Mouse (Mus musculus): ENCODE measurements at regions not wholly inside any gene's neighbourhood (a gene's known extent, or its start where the extent isn't known, plus 50 kb on each side); places are given as distances from the start of the nearest gene placed in this dataset.

DNA sequence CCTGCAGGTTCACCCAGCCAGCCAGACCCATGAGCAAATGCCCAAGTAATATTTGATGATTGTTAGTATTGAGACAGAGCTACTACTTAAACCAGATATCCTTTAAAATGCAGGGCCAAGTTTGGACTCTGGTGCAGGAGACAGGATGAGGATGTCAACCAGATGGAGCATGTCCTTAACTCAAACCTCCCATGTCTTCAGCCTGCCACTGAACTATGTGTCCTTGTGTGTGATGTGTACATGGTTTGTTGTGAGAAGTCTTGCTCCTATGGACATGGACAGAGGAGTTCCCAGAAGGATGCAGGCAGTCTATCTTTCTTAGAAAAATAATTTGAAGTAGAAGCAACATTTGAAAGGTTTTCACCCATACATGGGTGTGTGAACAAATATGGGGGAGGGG, 120.4 kb upstream of the Gm21897 start:
- Histone ChIP-seq H3K36me3 (no peaks in the 10 kb centered on the region), H3K27ac (0 out of 2 replicates have a peak overlapping the region, but pooled peaks have one; percentile 0), H3K9me3 (replicated peaks) (no peaks in the 10 kb centered on the region), H3K4me3 (no peak overlapping the region), H3K4me1 (peaks cover 30% of the 10 kb centered on the region), H3K27me3 (ENCODE audit: low read depth, poor library complexity, severe bottlenecking) (no peaks in the 10 kb centered on the region)
- DNase-seq (ENCODE audit: low spot score) = no peak

GRCm38 (mm10) chr16:15215921-15216320, 101.3 kb upstream of the Gm21897 start:
- no peak for DNase-seq (ENCODE audit: low spot score)
- H3K36me3 ChIP-seq = no peaks in the 10 kb centered on the region
- H3K27me3 ChIP-seq (ENCODE audit: low read depth, poor library complexity, severe bottlenecking) = no peaks in the 10 kb centered on the region
- H3K9me3 ChIP-seq (replicated peaks) = no peaks in the 10 kb centered on the region
- 89% methylated on average over 2 of the region's 2 CpGs for WGBS
- H3K27ac ChIP-seq = no peak overlapping the region
- peaks cover 3% of the 10 kb centered on the region for H3K4me1 ChIP-seq
- no peak overlapping the region for H3K4me3 ChIP-seq

GRCm38 (mm10) chr16:15220961-15221547, 96.2 kb upstream of the Gm21897 start:
- peak overlapping the region; percentile 86 for H3K27ac ChIP-seq
- peak; percentile 79 for DNase-seq (ENCODE audit: low spot score)
- no peaks in the 10 kb centered on the region for H3K27me3 ChIP-seq (ENCODE audit: low read depth, poor library complexity, severe bottlenecking)

GRCm38 (mm10) chr16:15237836-15238235, 79.4 kb upstream of the Gm21897 start:
- no peaks in the 10 kb centered on the region for H3K9me3 ChIP-seq (replicated peaks)
- no peaks in the 10 kb centered on the region for H3K36me3 ChIP-seq
- H3K27me3 ChIP-seq (ENCODE audit: low read depth, poor library complexity, severe bottlenecking) = no peaks in the 10 kb centered on the region
- no peak overlapping the region for H3K4me3 ChIP-seq
- H3K27ac ChIP-seq = no peak overlapping the region
- no peak for DNase-seq (ENCODE audit: low spot score)
- H3K4me1 ChIP-seq = no peaks in the 10 kb centered on the region

More at GRCm38 (mm10) chr16:15220961-15221547, 96.2 kb upstream of the Gm21897 start:
- 55% methylated on average over 4 of the region's 4 CpGs for WGBS
- Histone ChIP-seq H3K4me1 (peaks cover 9% of the 10 kb centered on the region), H3K9me3 (replicated peaks) (no peaks in the 10 kb centered on the region), H3K4me3 (no peak overlapping the region), H3K36me3 (no peaks in the 10 kb centered on the region)

DNA sequence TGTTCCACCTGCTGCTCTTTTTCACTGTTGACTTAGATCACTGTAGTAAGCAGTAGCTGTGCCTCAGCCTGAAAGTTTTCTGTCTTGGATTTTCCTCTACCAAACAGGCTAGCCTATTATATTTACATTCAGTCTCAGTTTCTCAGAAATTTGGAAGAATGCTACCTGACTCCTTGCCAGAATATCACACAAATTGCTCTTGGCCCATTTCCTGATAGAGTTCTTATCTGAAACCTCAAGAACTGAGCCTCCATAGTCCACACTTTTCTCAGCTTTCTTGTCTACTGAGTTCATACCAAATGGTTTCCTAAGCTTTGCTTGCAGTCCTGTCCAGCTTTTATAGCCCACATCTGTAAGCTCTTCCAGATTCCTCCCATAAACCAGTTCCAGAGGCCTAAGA, 78.8 kb upstream of the Gm21897 start:
- Histone ChIP-seq H3K9me3 (replicated peaks) (no peaks in the 10 kb centered on the region), H3K4me1 (no peaks in the 10 kb centered on the region)
- no peak for DNase-seq (ENCODE audit: low spot score)

GRCm38 (mm10) chr16:15250186-15250585, 67.1 kb upstream of the Gm21897 start:
- Histone ChIP-seq H3K36me3 (no peaks in the 10 kb centered on the region), H3K4me1 (no peaks in the 10 kb centered on the region), H3K27ac (no peak overlapping the region), H3K9me3 (replicated peaks) (no peaks in the 10 kb centered on the region), H3K27me3 (ENCODE audit: low read depth, poor library complexity, severe bottlenecking) (no peaks in the 10 kb centered on the region), H3K4me3 (no peak overlapping the region)
- no peak for DNase-seq (ENCODE audit: low spot score)

More for the DNA sequence above, 78.8 kb upstream of the Gm21897 start:
- H3K27me3 ChIP-seq (ENCODE audit: low read depth, poor library complexity, severe bottlenecking) = no peaks in the 10 kb centered on the region
- no peak overlapping the region for H3K4me3 ChIP-seq
- H3K27ac ChIP-seq = no peak overlapping the region
- H3K36me3 ChIP-seq = no peaks in the 10 kb centered on the region

DNA sequence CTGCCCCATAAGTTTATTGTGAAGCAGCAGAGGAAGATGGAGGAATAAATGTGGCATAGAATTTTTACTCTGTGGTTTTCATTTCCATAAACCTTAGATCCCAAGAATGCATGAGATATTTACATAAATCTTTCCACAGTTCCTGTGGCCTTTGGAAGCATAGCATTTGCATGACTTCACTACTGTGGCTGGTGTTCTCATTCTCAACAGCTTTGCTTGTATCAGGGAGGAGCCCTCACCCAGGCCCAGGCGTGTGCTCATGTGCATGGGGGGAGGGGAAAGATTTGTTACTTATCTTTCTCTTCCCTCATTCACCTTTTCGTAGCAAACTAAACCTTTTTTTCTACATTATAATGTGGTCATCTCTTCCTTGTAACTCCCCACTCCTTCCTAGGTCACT, 65.6 kb upstream of the Gm21897 start:
- no peak for DNase-seq (ENCODE audit: low spot score)
- Histone ChIP-seq H3K27ac (no peak overlapping the region), H3K9me3 (replicated peaks) (no peaks in the 10 kb centered on the region), H3K27me3 (ENCODE audit: low read depth, poor library complexity, severe bottlenecking) (no peaks in the 10 kb centered on the region), H3K4me1 (no peaks in the 10 kb centered on the region), H3K36me3 (no peaks in the 10 kb centered on the region), H3K4me3 (no peak overlapping the region)
- 75% methylated on average over 2 of the region's 2 CpGs for WGBS

GRCm38 (mm10) chr16:15252666-15253347, 64.5 kb upstream of the Gm21897 start:
- Histone ChIP-seq H3K27ac (no peak overlapping the region), H3K36me3 (no peaks in the 10 kb centered on the region), H3K4me3 (no peak overlapping the region), H3K4me1 (no peaks in the 10 kb centered on the region), H3K27me3 (ENCODE audit: low read depth, poor library complexity, severe bottlenecking) (no peaks in the 10 kb centered on the region), H3K9me3 (replicated peaks) (no peaks in the 10 kb centered on the region)
- no peak for DNase-seq (ENCODE audit: low spot score)
- 88% methylated on average over 6 of the region's 6 CpGs for WGBS

DNA sequence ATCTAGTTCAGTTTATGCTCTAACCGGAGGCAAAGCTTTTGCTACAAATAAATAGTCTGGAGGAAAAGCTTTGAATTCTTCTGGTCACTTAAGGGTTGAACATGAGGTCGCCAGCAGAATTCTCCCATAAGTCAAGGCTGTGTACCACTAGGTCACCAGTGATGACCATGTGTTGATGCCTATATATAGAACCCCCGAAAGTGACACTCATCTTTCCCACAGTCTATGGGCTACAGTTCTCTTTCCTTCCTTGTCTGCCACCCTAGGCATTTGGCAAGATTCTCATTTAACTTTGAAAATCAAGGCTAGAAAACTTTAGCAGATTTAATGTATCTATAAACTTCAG, 63.9 kb upstream of the Gm21897 start:
- no peak overlapping the region for H3K27ac ChIP-seq
- H3K36me3 ChIP-seq = no peaks in the 10 kb centered on the region
- no peaks in the 10 kb centered on the region for H3K27me3 ChIP-seq (ENCODE audit: low read depth, poor library complexity, severe bottlenecking)
- 88% methylated on average over 3 of the region's 3 CpGs for WGBS
- H3K4me3 ChIP-seq = no peak overlapping the region
- H3K9me3 ChIP-seq (replicated peaks) = no peaks in the 10 kb centered on the region
- no peak for DNase-seq (ENCODE audit: low spot score)
- no peaks in the 10 kb centered on the region for H3K4me1 ChIP-seq

- DNase-seq (ENCODE audit: low spot score) = no peak
- peaks cover 6% of the 10 kb centered on the region for H3K4me1 ChIP-seq
- no peaks in the 10 kb centered on the region for H3K36me3 ChIP-seq
- H3K9me3 ChIP-seq (replicated peaks) = no peaks in the 10 kb centered on the region
- H3K27me3 ChIP-seq (ENCODE audit: low read depth, poor library complexity, severe bottlenecking) = no peaks in the 10 kb centered on the region
- no peak overlapping the region for H3K4me3 ChIP-seq
- WGBS = 91% methylated on average over 2 of the region's 2 CpGs
- no peak overlapping the region for H3K27ac ChIP-seq
Observed at GRCm38 (mm10) chr16:15254669-15255068, 62.6 kb upstream of the Gm21897 start.

GRCm38 (mm10) chr16:15259474-15259873, 57.8 kb upstream of the Gm21897 start:
- DNase-seq (ENCODE audit: low spot score) = peak; percentile 35
- Histone ChIP-seq H3K9me3 (replicated peaks) (no peaks in the 10 kb centered on the region), H3K36me3 (no peaks in the 10 kb centered on the region), H3K4me1 (peaks cover 12% of the 10 kb centered on the region), H3K27ac (peak overlapping the region; percentile 53; the same call in 1 of the 2 replicates), H3K27me3 (ENCODE audit: low read depth, poor library complexity, severe bottlenecking) (no peaks in the 10 kb centered on the region), H3K4me3 (no peak overlapping the region)
- WGBS = 47% methylated on average over 6 of the region's 6 CpGs

DNA sequence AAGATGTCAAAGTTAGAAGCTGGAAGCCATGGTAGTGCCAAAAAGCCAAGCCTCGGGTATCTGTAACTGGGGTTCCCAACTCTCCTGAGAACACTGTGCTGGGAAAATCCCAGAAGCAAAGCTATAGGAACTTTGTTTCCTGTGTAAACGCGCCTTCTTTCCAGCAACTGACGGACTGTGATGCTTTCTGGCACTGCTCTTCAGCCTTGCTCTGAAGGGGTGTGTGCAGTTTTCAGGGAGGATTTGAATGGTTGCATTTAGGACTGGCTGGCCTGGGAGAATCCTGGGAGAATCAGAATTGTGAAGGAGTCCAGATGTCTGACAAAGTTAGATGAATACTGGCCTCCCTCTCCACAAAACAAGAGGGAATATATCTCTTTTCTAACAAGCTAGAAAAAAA, 57.2 kb upstream of the Gm21897 start:
- Histone ChIP-seq H3K9me3 (replicated peaks) (no peaks in the 10 kb centered on the region), H3K27me3 (ENCODE audit: low read depth, poor library complexity, severe bottlenecking) (no peaks in the 10 kb centered on the region), H3K4me3 (no peak overlapping the region), H3K4me1 (peaks cover 12% of the 10 kb centered on the region), H3K36me3 (no peaks in the 10 kb centered on the region), H3K27ac (peak overlapping the region; percentile 53; the same call in 1 of the 2 replicates)
- 85% methylated on average over 4 of the region's 4 CpGs for WGBS
- DNase-seq (ENCODE audit: low spot score) = no peak
